Mouse (Mus musculus) gastrocnemius, postnatal 10 days (tissue): ENCODE measurements around the gene Glipr1l1. TPM values are rescaled to one million over a fixed set of nuclear protein-coding genes. Genes with fewer than 3 reads are reported as not detected.
"Not testable (repeated sequence)": the region's sequence is repeated elsewhere in the genome, so short reads cannot be mapped to it uniquely, and the experiment has no call there.

Experiments
- DNase-seq: peaks from one replicate; pipeline ENCODE4 v3.0.0; 2021; ENCODE audit warnings: mixed read lengths
- long read RNA-seq, 2 experiments: library from polyadenylated mRNA; stranded (forward); transcript quantifications; one replicate each; pipeline ENCODE4 v2.0.0; 2021
- total RNA-seq, 2 experiments: library from RNA; stranded (reverse); gene quantifications; 2 replicates each; pipeline ENCODE4 v1.2.3; 2021

Glipr1l1 gene
- total RNA-seq: not detected
- long read RNA-seq, experiment 1: 0 reads
- long read RNA-seq, experiment 2: 0 reads

DNA sequence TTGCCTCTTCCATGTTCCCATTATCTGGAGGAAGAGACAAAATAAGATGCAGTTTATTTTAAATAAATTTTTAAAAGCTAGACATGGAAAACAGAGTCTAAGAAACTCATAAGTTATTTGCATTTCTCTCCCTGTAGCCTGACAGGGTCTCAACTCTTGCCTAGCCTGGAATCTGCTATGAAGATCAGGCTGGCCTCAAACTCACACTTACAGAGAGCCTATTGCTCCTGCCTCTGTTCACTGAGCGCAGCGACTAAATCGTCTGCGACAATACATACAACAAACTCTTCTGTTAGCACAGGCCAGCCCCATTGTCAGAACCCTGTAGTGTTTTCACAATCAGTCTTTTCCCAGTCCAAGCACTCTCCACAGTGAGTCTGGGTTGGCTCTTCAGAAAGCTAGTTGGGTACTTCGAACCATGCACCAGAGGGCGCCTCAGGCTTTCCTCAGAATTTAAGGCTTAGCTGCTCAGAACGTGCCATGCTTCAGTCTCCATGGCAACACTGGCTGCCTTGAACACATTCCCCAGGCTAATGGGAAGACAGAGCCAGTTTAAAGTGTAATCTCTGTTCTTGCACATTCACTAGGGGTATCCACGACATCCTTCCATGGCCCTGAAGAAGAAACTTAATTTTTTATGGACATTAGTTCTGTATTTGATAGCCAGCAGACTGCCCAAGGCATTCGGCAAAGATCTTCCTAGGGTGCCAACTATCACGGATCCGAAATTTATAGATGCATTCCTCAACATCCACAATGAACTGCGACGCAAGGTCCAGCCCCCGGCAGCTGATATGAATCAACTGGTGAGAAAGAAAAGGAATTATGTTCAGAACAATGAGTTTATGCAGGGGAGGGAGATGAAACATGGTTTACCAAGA is at the start of gene Glipr1l1:
TSS of gene Glipr1l1 (plus strand) at position 488 of the 881 bp plus-strand sequence.
- peak; percentile 20 for DNase-seq

DNA sequence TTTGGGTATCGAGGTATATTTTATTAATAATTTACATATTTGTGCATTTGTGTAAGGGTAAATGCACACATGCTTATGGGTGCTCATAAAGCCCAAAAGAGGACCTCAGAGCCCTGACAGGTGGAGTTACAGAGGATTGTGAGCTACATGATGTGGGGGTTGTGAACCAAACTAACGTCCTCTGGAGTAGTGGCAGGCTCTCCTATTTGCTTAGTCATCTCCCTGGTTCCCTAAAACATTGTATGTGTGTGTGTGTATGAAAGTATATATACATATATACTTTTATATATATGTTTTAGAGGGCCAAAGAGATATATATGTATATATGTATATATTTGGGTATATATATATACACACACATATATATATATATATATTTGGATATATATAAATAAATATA is 36.4 kb upstream of the Glipr1l1 start:
- no peak for DNase-seq

DNA sequence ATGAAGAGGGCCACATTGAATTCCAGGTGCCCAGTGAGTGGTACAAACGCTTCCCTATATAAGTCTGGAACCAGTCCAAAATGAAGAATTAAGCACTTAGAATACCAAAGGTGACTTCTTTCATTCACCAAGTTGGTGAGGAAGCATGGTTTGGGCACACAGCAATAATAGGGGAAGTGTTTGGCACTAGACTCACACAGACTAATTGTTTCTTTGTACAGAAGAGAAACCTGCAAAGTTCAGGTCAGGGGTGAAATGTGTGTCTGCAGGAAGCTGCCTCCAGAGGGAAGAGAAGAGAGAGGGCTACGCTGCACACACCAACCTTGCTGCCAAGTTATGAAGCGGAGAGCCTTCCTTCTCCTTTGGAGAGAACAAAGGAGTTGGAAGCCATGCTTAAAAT is 31.3 kb upstream of the Glipr1l1 start:
- not testable (repeated sequence) for DNase-seq

DNA sequence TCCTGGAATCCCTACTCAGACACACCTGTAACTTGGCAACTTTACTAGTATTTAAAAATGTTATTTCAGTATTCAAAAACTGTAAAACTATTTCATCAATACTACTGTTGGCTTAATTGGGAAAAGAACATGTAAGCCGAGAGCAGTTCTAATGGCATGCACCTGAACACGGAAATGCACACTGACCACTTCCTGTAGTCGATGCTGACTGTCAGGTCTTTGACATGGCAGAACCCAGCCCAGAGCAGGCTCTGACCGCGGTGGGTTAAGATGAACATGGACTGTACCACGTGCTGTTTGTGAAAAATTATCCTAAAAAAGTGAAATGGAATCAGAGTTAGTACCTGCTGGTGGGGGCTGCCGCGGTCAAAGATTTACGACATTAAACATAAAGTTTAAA is 16.5 kb upstream of the Glipr1l1 start:
- not testable (repeated sequence) for DNase-seq

DNA sequence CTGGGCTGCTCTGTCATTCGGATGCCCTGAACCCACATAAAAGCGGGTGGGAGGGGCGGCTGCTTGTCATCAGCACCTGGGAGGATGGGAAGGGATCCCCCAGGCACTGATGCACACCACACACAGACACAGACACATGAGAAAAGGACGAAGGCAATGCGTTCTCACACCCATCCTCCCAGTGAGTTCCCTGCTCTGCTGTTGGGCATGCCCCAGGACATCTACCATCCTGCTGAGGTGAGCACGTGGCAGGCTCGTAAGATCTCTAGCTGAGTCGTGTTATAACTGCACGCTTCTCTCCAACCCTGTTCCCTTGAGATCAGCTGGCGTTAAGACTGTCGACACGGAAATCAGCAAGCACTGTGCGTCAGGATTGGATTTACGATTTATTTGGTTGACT is 15.7 kb upstream of the Glipr1l1 start:
- not testable (repeated sequence) for DNase-seq

DNA sequence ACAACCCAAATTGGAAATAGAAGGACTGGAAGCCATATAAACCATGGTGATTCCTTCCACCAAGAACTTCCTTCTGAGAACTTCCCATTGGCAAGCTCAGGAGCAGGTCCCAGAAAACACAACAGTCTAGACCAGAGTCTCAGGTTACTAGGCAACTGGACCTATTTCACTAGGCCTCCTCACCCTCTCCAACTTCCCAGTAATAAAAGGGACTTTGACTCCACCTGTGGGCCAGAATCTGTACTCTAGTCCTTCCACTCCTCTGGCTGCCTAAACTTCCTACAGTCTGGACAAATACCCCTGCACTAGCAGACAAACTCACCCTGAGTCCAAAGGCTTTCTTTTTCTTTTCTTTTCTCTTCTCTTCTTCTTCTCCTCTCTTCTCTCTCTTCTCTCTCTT is 8.8 kb upstream of the Glipr1l1 start:
- no peak for DNase-seq

DNA sequence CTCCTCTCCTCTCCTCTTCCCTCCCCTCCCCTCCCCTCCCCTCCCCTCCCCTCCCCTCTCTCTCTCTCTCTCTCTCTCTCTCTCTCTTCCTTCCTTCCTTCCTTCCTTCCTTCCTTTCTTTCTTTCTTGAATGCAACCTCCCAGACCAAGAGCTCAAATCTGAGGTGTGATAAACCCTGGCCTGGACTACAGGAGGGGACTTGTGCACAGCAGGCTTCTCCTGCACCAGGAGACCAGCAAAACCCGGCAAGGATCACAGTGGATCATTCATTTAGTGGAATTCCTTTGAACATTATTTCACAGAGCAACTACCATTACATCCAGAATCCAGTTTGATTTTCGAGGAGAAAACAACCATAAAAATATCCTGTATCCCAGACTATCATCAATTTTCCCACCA is 8.0 kb upstream of the Glipr1l1 start:
- not testable (repeated sequence) for DNase-seq

DNA sequence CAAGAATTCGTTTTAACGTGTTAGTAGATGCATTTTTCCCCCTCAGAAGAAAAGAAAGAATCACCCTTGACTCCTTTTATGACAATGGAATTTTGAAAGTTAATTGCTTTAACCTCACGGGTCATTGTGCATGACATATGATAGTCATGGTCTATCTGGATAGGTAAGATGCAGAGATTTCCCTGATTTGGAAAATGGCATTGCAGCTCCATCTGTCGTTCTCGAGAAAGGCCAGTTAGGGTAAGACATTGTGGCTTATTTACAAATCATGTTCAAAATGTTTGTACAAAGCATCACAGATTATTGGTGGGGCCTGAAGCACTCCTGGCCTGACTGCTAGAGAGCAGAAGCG is 570 bp downstream of the Glipr1l1 start:
- not testable (repeated sequence) for DNase-seq

DNA sequence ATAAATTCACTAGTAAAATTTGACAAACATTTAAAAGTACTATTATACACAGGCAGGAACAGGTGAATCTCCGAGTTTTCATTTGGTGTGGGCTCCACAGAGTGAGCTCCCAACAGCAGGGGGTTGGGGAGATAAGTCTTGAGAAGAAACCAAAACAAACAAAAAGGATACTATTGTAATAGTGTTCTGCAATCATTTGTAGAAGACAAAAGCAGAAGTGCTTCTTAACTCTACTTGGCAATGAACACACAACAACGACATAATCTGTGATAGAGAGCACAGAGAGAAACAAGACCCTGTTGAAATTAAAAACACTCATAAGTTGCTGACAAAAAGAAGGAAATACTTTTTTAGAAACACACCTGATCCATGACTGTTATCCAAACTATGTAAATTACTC is 20.1 kb downstream of the Glipr1l1 start:
- DNase-seq: no peak

DNA sequence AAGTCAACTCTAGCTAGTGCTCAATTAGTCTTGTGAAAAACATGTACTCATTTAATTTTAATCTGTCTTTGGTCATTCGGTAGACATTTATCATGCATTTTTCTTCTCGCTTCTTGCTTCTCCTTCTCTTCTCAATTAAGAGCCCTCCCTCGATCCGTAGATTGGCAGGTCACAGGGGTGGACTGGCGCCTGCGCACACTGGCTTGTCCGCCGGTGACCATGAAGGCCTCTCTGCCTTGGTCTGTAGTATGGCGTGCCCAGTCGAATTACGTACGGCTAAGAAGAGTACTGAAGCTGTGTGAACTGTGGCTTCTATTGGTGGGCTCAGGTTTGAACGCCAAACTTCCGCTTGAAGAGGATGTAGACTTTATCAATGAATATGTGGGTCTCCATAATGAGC is 23.2 kb downstream of the Glipr1l1 start, which contains the start of gene Glipr1l2:
TSS of gene Glipr1l2 (plus strand) at position 198 of the 400 bp plus-strand sequence.
- no peak for DNase-seq

DNA sequence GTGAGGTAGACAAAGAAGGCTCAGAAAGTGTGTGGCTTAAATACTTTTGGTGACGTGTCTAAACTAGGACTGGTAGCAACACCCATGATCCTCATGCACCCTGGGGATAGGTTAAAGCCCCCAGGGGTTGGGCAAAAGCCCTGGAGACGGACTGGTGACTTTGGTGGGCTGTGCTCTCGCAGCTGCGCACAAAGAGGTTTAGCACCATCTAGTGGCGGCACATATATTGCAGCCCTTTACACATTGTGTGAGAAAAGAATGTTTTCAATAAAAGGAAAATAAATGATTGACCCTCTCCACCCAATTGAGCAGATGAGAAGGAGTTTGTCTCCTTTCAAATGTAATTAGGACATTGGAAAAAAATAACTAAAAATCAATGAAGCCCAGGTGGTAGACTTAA is 45.8 kb downstream of the Glipr1l1 start:
- DNase-seq: peak; percentile 63

DNA sequence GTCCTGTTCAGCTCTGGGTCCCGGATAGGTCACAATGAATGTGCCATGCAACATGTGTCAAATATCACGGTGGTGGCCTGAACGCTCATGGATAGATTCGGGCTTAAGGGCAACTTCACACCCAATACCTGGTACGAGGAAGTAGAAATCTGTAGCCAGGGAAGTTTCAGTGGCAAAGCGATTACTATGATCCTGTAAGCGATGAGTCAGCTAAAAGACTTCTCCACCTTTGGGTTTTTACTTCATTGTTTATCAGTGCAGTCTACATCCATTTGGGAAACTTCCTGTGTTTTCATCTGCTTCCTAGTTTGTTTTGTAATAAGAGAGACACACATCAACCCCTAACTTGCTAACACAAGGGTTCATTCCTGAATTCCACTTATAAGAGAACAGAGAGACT is 50.4 kb downstream of the Glipr1l1 start:
- no peak for DNase-seq

DNA sequence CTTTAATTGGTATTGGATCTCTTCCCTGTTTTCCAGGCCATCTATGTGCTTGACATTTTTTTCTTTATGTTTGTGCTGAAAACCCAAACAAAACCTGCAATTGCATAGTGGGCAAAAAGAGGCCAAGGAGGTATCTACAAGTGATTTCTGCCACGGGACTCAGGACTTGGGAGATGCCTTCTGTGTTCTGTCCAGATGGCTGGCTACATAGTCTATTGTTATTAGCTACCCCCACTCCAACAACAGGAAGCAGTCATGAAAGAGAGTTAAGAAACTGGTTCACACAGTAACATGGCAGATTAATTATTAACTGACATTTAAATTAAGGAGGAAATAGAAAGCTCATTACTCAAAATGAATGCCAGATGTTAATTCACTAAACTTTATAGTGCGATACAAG is 65.1 kb downstream of the Glipr1l1 start:
- not testable (repeated sequence) for DNase-seq

DNA sequence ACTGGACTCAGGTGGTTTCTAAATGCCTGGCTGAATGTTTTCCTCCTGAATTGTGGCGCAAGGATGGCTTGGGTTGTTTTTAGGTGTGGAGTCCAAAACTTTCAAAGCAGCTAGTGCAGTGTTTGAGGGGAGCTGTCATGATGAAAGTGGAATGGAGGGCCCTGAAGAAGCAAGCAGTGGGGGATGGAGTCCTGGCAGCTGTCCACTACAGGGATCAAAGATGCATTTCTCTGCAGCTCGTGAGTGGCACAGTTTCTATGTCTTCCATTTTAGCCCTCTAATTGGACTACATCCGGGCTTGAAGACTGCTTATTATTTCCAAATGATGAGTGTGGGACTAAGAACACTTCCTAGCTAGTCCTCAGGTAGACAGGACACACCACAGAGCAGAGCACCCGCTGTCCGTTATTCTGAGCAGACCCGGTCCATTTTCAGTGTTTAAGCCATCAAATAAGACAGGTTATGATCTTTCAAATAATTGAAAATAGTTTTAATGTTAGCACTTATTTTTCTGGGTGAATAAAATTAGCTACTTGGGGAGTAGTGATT is 67.8 kb downstream of the Glipr1l1 start:
- not testable (repeated sequence) for DNase-seq

Other genes with a start within 250 kb of the Glipr1l1 start
- gene Krr1, start 87.5 kb upstream of the Glipr1l1 start, total RNA-seq: 10 to 100 TPM; 25.0 to 25.4 TPM
- under 1 TPM; 0.31 to 0.65 TPM for gene Glipr1, start 57.6 kb upstream of the Glipr1l1 start, total RNA-seq
- not detected for gene Glipr1l2, start 23.2 kb downstream of the Glipr1l1 start, total RNA-seq
- gene Glipr1l3, start 100.1 kb downstream of the Glipr1l1 start, total RNA-seq: not detected
- gene Caps2, start 103.4 kb downstream of the Glipr1l1 start, total RNA-seq: not detected
- under 1 TPM; 0.34 to 0.49 TPM for gene Kcnc2, start 210.9 kb downstream of the Glipr1l1 start, total RNA-seq